Mouse (Mus musculus): ENCODE data around the gene Sept5.

Gene Sept5

GRCm38 (mm10) chr16:18617370-18618065 is 12.2 kb downstream of the Sept5 start:
- DNase-seq (ENCODE audit: extremely low read depth, low read depth, low spot score): no peak

- DNase-seq (ENCODE audit: extremely low read depth, low read depth, low spot score): no peak
Observed at GRCm38 (mm10) chr16:18613301-18613700, 16.5 kb downstream of the Sept5 start.

- DNase-seq (ENCODE audit: extremely low read depth, low read depth, low spot score): no peak
Observed at GRCm38 (mm10) chr16:18611752-18612151, 18.0 kb downstream of the Sept5 start.

GRCm38 (mm10) chr16:18609099-18609498 is 20.7 kb downstream of the Sept5 start:
- DNase-seq (ENCODE audit: extremely low read depth, low read depth, low spot score): no peak

DNA sequence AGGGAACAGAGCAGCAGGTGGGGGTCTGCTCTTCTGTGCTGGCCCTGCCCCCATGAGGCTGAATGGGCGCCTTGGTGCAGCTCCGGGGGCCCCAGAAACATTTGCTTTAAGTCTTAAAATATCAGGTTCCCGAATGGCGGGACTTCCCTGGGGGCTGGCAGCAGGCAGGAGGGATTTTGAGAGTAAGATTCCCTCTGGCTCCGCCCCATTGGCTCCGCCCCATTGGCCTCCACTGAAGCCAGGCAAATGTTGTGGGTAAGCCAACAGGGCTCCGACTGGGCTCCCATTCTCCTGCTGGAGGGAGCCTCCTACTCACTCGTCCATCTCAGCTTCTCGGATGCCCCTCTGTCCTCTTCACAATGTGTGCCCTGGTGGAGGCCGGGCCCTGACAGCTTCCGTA is 21.5 kb downstream of the Sept5 start:
- no peak for DNase-seq (ENCODE audit: extremely low read depth, low read depth, low spot score)

- no peak for DNase-seq (ENCODE audit: extremely low read depth, low read depth, low spot score)
Observed at GRCm38 (mm10) chr16:18605705-18606104, 24.0 kb downstream of the Sept5 start.

- no peak for DNase-seq (ENCODE audit: extremely low read depth, low read depth, low spot score)
Observed at GRCm38 (mm10) chr16:18604267-18604701, 25.5 kb downstream of the Sept5 start.

DNA sequence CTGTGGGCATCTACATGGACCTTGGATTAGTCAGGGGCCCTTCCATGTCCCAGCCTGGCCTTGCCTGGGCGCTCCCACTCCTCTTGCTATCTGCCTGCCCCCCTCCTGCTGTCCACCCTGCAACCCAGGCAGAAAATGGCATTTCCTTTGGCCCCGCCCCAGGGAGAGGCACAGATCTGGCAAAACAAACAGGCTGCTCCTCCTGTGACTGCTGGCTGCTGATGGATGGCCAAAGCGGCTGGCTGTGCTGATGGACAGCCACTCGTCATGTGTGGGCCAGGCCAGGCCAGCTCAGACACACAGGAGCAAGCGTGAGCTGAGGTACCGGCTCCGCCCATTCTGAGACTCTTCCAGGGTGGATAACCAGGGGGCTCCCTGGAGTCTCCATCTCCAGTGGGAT is 28.3 kb downstream of the Sept5 start:
- DNase-seq (ENCODE audit: extremely low read depth, low read depth, low spot score): no peak

GRCm38 (mm10) chr16:18598006-18598405 is 31.7 kb downstream of the Sept5 start:
- no peak for DNase-seq (ENCODE audit: extremely low read depth, low read depth, low spot score)

DNA sequence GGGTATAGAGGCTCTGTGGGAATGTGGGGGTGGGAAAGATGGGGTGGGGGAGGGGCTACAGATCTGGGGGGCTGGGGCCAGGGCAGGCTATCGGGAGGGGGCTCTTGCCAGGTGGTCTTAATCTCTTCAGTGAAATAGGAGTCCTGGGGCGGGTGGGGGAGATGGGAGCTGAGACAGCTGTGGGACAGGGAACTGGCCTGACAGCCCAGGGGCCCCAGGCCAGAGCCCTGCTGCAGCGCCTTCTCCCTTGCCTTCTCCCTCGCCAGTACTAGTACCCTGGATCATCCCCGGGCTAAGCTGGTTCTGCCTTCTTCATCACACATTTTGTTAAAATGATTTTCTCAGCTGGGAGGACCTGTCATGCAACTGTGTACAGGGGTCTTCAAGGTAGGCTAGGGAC is 33.5 kb downstream of the Sept5 start:
- no peak for DNase-seq (ENCODE audit: extremely low read depth, low read depth, low spot score)

- DNase-seq (ENCODE audit: extremely low read depth, low read depth, low spot score): peak; percentile 43
Observed at GRCm38 (mm10) chr16:18593930-18594329, 35.8 kb downstream of the Sept5 start.

GRCm38 (mm10) chr16:18591047-18592018 is 38.4 kb downstream of the Sept5 start:
- no peak for DNase-seq (ENCODE audit: extremely low read depth, low read depth, low spot score)

GRCm38 (mm10) chr16:18589804-18590790 is 39.7 kb downstream of the Sept5 start, which contains the start of gene Tbx1:
TSS of gene Tbx1 (minus strand) at chr16:18590671.
- no peak for DNase-seq (ENCODE audit: extremely low read depth, low read depth, low spot score)

DNA sequence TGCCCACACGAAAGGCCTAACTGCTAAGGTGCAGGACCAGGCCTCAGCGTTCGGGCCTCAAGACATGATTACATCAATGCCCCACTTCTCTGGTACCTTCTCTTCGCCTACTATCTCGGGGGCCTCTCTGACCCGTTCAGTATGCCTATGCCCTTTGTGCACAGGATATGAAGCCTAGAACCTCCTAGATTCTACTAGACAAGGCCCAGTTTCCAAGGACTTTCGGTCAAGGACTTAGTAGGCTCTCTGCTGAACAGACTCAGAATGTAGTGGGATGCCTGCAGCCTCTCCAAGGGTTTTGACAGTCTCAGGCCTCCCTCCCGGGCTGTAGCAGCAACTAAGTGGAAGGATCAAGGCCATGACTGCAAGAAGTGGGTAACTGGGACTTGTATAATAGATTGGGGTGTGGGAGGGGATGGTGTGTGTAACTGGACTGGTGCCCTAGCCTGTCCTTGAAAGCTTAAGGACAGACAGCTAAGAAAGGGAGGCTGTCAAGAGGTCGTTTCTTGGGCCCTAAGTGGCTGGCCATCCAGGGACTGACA is 40.6 kb downstream of the Sept5 start:
- no peak for DNase-seq (ENCODE audit: extremely low read depth, low read depth, low spot score)

DNA sequence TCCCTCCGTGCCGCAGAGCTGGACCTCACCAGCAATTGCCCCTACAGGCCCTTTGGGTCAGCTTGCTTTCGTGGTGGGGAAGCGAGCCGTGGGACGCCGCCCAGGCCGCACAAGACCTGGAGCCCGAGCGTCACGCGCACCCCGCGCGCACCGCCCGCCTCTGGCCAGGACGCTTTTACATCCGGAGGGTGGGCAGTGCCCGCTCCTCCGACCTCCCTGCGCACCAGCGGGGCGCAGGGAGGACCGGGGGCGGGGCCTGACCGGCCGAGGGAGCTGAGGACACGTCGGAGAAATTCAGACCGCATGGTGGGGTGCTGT is 41.1 kb downstream of the Sept5 start:
- DNase-seq (ENCODE audit: extremely low read depth, low read depth, low spot score): no peak

- no peak for DNase-seq (ENCODE audit: extremely low read depth, low read depth, low spot score)
Observed at GRCm38 (mm10) chr16:18587847-18588737, 41.7 kb downstream of the Sept5 start.

- no peak for DNase-seq (ENCODE audit: extremely low read depth, low read depth, low spot score)
Observed at GRCm38 (mm10) chr16:18586906-18587546, 42.7 kb downstream of the Sept5 start.

- DNase-seq (ENCODE audit: extremely low read depth, low read depth, low spot score): no peak
Observed at GRCm38 (mm10) chr16:18586076-18586905, 43.5 kb downstream of the Sept5 start.

Measured in fat pad, adult 2 months (tissue).